In genomic region chr5:41752721-41753120, GRCm38 (mm10) we compare ENCODE assay signal across 23 mouse cellular contexts. TPM values are rescaled to one million over a fixed set of nuclear protein-coding genes. Genes with fewer than 3 reads are reported as not detected.
"Had no signal": no experiment of that assay in that cellular context is flagged by ENCODE, and none has a peak within 500 bp of the region (broad histone marks: within the 10 kb centered on the region; RNA-seq: fewer than 3 reads in every experiment).

No protein-coding gene starts in this region.

- H3K4me1 ChIP-seq: neural tube, embryonic 13.5 days; neural tube, embryonic 15.5 days had no signal

- H3K4me3 ChIP-seq: midbrain, embryonic 10.5 days; midbrain, embryonic 13.5 days; midbrain, embryonic 15.5 days; myocyte; neural tube, embryonic 13.5 days; neural tube, embryonic 15.5 days had no signal

- H3K9me3 ChIP-seq: midbrain, embryonic 10.5 days; midbrain, embryonic 13.5 days; midbrain, embryonic 15.5 days; neural tube, embryonic 13.5 days; neural tube, embryonic 15.5 days had no signal

- H3K36me3 ChIP-seq: midbrain, embryonic 10.5 days; midbrain, embryonic 13.5 days; midbrain, embryonic 15.5 days; neural tube, embryonic 13.5 days; neural tube, embryonic 15.5 days had no signal

- H3K9ac ChIP-seq: lung, embryonic 14.5 days; midbrain, embryonic 13.5 days; midbrain, embryonic 15.5 days; neural tube, embryonic 13.5 days; neural tube, embryonic 15.5 days had no signal

- ATAC-seq: midbrain, embryonic 13.5 days; midbrain, embryonic 15.5 days had no signal

- H3K4me2 ChIP-seq: lung, embryonic 14.5 days; midbrain, embryonic 13.5 days; midbrain, embryonic 15.5 days; neural tube, embryonic 13.5 days; neural tube, embryonic 15.5 days had no signal

- DNase-seq: lung, adult 18-20 months; lung, embryonic 14.5 days; lung, postnatal 10 days; lung, postnatal 4 days; retina, postnatal 1 day; right cerebral cortex, adult 18-20 months; right cerebral cortex, postnatal 25 days; right cerebral cortex, postnatal 4 days; spleen, adult 18-20 months; thymus, adult 18-20 months; thymus, postnatal 14 days; thymus, postnatal 36 days had no signal

- H3K27ac ChIP-seq: midbrain, embryonic 10.5 days; midbrain, embryonic 13.5 days; midbrain, embryonic 15.5 days; neural tube, embryonic 13.5 days; neural tube, embryonic 15.5 days had no signal

RNA-seq across cellular contexts. Expression of gene Nkx3-2, which starts 11.6 kb away (rescaled TPM):
- total RNA-seq: megakaryocyte, adult 5-6 weeks; megakaryocyte-erythroid progenitor cell, adult 5-6 weeks had no signal
- polyA plus RNA-seq: liver, embryonic 16.5 days; lung, embryonic 14.5 days; lung, embryonic 16.5 days; midbrain, embryonic 13.5 days; midbrain, embryonic 15.5 days; thymus, postnatal 0 days had no signal
